Mouse (Mus musculus) embryo, embryonic 10 days (tissue): ENCODE data around the gene Tmem199.

Experiments
- DNase-seq: peaks from one replicate; pipeline ENCODE4 v3.0.0-alpha.2; 2015; ENCODE audit warnings: low spot score

The Tmem199 gene

DNA sequence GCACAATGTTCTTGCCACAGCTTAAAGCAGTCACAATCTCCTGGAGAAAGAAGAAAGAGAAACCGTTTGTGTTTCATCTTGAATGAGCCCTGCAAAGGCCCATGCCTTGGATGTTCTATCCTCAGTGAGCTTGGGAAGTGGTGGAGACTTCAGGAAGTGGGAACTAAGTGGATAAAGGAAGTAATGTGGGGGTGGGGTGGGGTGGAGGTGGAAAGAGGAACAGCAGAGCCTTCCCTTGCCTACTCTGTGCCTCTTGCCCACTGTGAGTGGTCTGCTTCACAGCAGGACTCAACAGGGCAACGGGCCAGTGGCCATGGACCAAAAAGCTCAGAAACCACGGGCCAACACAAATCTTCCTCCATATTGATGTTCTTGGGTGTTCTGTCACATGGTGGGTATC lies 36.7 kb downstream of the Tmem199 start:
- no peak for DNase-seq

- no peak for DNase-seq
Measured at GRCm38 (mm10) chr11:78471326-78472103, 40.5 kb downstream of the Tmem199 start.

DNA sequence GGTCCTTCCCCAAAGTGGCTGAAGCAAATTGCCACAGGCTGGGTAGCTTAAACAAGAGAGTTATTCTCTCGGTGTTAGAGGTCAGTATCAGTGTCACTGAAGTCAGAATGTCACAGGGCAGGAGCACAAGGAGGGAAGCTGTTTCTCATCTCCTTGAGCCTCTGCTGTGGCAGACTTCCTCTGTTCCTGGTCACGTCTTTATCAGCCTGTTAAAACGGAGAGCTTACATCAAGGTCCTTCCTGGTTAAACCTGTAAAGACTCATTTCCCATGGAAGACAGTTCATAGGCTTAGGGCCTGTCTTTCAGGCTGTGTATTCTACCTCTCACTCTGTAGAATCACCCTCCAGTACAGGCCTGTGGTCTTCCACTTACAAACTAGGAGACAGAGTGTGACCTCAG lies 44.0 kb downstream of the Tmem199 start:
- no peak for DNase-seq

GRCm38 (mm10) chr11:78467515-78467914 lies 44.5 kb downstream of the Tmem199 start:
- DNase-seq, result no peak

DNA sequence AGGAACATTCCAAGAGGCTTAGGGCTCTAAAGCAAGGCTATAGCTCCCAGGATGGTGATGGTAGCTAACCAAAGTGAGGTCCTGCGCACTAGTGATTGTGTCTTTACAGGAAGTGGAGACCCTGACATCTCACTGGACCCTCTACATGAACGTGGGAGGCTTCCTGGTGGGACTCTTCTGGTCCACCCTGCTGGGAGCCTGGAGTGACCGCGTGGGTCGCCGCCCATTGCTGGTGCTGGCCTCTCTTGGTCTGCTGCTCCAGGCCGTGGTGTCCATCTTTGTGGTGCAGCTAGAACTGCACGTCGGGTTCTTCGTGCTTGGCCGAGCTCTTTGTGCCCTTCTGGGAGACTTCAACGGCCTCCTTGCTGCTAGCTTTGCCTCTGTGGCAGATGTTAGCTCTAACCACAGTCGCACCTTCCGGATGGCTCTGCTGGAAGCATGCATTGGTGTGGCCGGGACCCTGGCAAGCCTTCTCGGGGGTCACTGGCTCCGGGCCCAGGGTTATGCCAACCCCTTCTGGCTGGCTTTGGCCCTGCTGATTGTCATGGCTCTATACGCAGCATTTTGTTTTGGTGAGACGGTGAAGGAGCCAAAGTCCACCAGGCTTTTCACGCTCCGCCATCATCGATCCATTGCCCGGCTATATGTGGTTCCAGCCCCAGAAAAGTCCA lies 45.6 kb downstream of the Tmem199 start:
- DNase-seq, result no peak

DNA sequence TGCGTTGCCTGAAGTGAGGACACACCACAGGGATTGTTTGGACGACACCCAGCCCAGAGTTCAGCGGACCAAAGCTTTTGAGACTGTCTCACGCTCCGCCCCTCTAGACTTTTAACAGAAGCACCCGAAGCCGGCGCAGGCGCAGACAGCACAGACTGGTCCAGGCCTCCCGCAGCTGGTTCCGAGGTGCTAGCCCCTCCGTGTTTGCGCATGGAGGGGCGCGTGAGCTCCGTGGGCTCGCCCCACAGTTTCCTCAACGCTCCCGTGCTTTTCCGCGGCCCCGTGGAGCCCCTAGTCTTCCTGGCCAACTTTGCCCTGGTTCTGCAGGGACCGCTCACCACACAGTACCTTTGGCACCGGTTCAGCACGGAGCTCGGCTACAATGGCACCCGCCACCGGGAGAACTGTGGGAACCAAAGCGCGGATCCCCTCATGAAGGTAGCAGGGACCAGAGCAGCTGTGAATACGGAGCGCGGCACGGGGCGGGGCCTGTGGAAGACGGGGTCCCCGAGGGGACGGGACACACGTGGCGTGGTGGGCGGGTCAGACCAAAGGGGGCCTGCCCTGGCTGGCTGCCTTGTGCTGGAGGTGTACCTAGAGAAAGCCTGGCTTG lies 46.3 kb downstream of the Tmem199 start, which contains the start of gene Slc46a1:
Slc46a1 (plus strand) TSS at position 130 of the 613 bp plus-strand sequence.
- peak; percentile 94 for DNase-seq

- DNase-seq, result peak; percentile 20
Measured at GRCm38 (mm10) chr11:78465116-78465515, 46.9 kb downstream of the Tmem199 start.

DNA sequence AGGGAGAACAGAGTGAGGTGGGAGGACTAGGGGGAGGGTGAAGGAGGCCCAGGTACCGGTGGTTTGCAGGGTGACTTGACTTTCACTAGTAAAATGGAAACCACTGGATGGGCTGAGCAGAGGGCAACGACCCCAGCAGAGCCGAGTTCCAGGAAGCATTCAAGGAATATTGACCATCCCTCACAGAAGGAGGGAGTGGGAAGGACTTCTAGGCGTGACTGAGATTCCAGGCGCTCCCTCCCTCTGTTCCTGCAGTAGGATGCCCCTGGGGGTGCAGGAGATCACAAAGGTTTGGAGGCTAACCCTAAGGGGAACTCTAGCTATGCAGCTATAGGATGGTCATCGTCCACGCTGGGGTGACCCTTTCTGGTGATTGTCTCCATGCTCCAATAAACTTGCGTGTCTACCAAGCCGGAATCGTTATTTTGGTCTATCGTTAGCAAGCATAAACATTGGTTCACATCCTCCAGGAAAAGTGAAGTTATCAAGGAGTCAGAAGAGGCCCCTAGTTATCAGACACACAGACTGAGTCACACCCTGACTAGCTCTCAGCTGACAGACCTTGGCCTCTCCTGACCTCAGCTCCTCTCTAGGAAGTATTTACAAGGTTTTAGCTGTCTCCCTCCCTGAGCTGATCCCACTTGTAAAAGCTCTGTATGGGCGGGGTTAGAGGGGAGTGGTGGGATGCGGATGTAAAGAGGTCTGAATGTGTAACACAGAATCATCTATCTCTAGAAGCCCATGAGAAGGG lies 48.5 kb downstream of the Tmem199 start:
- DNase-seq, result no peak

DNA sequence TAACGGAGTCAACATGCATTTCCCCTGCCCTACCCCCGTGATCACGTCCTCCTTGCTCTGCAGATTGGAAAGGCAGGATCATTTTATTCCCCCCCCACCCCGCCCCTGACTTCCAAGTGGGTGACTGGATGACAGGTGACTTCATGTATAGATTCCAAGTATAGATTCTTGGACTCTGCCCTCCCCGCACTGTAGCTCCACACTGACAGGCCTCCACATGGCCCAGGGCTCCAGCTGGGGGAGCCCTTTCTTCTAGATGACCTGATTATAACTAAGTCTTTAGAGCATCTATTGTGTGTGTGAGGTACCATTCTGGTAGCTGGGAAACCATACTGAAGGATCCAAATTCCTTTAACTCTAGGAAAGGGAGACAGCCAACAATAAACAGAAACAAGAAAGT lies 49.3 kb downstream of the Tmem199 start:
- DNase-seq, result no peak

DNA sequence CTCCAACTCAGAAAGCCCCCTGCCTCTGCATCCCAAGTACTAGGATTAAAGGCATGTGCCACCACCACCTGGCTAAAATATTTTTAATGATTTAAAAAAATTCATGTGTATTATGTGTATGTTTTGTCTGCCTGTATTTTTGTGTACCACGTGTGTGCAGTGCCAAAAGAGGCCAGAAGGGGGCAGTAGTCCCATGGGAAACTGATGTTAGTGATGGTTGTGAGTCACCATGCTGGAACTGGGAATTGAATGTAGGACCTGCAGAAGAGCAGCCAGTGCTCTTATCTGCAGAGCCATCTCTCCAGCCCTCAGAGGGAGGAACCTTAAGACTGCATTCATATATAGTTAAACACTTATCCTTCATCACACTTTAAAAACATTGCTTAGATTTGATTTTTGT lies 50.1 kb downstream of the Tmem199 start:
- DNase-seq, result no peak

DNA sequence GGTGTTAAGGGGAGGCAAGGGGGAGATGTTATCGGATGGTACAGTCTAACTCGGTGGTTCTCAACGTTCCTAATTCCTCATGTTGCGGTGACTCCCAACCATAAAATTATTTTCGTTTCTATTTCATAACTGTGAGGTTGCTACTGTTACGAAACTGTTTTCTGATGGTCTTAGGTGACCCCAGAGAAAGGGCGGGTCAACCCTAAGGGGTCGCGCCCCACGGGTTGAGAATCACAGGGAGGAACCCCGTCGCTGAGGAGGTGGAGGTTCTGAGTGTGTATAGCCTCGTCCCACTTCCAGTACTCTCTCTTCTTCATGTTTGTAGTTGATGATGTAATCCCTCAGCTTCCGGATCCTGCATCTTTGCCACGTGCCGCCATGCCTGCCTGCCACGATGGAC lies 53.2 kb downstream of the Tmem199 start:
- no peak for DNase-seq
